Mouse (Mus musculus) neural tube, embryonic 14.5 days (tissue): ENCODE measurements around the gene Klhl25. TPM values are rescaled to one million over a fixed set of nuclear protein-coding genes. Genes with fewer than 3 reads are reported as not detected.
"Not testable (repeated sequence)": the region's sequence is repeated elsewhere in the genome, so short reads cannot be mapped to it uniquely, and the experiment has no call there.

Experiments used
- ATAC-seq: fragments of 200-750 bp; cut with Nextera tagmentation; 2 replicates; pipeline ENCODE4 v1.8.0; 2017; ENCODE audit warnings: low read depth, mild to moderate bottlenecking, moderate TSS enrichment, moderate library complexity
- H3K27ac ChIP-seq: fragments of 300-500 bp; sonication (generic); 2 replicates; pipeline ENCODE4 v1.5.1; 2014; ENCODE audit warnings: low read depth, mild to moderate bottlenecking, control low read depth, low read length, moderate library complexity, mixed read lengths
- H3K27me3 ChIP-seq: fragments of 300-500 bp; sonication (generic); 2 replicates; pipeline ENCODE4 v1.6.1; 2014; ENCODE audit warnings: low read length; ENCODE audit not compliant: control insufficient read depth, insufficient read depth
- H3K36me3 ChIP-seq: fragments of 300-500 bp; sonication (generic); 2 replicates; pipeline ENCODE4 v1.6.1; 2014; ENCODE audit warnings: low read length, mixed read lengths; ENCODE audit not compliant: control insufficient read depth, insufficient read depth
- H3K4me1 ChIP-seq: fragments of 300-500 bp; sonication (generic); 2 replicates; pipeline ENCODE4 v1.6.1; 2014; ENCODE audit warnings: low read length; ENCODE audit not compliant: control insufficient read depth, insufficient read depth
- H3K4me2 ChIP-seq: fragments of 300-500 bp; sonication (generic); 2 replicates; pipeline ENCODE4 v1.6.1; 2014; ENCODE audit warnings: mild to moderate bottlenecking, low read depth, low read length, control low read depth
- H3K4me3 ChIP-seq: fragments of 300-500 bp; sonication (generic); 2 replicates; pipeline ENCODE4 v1.5.1; 2014; ENCODE audit warnings: low read depth, low read length, control low read depth, mixed read lengths
- H3K9ac ChIP-seq: fragments of 300-500 bp; sonication (generic); replicated peaks from 2 replicates; pipeline ENCODE4 v1.6.1; 2014; ENCODE audit warnings: low read depth, mild to moderate bottlenecking, control low read depth, low read length, mixed read lengths
- H3K9me3 ChIP-seq: fragments of 300-500 bp; sonication (generic); 2 replicates; pipeline ENCODE4 v1.6.1; 2016; ENCODE audit warnings: low read length; ENCODE audit not compliant: control insufficient read depth
- WGBS: fragments of 180-500 bp; shearing (Covaris S2); extraction: QIAGEN DNeasy Blood & Tissue Kit; methylation state at CpG from one replicate; pipeline ENCODE4 v1.1.7; 2014; 5-methylcytosine and 5-hydroxymethylcytosine counted together
- polyA plus RNA-seq: library from polyadenylated mRNA; unstranded; fragments of >200 nt; fragmentation: Nextera tagmentation; extraction: Ambion mirVana; gene quantifications from 2 replicates; pipeline ENCODE4 v1.2.1, GENCODE M21; 2014

Klhl25 gene
- polyA plus RNA-seq, 1 experiment from 2014 or later, result 22.1 TPM

DNA sequence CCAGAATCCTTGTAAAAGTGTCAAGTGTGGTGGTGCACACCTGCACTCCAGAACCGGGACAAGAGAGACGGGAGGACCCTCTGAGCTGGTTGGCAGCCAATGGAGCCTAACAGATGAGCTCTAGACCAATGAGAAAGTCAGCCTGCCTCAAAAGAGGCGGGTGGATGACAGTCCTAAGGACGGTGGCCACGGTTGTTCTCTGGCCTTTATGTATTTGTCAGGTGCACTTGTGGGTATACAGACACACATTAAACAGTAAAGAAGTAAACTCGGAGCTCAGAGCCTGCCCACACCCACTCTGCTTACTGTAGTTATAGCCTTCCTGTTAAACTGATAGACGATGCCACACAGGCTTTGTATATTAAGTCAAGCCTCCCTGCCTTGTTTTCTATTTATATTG, 27.4 kb upstream of the Klhl25 start:
- H3K9ac ChIP-seq, result no peak overlapping the region
- no peak overlapping the region for H3K27ac ChIP-seq
- no peaks in the 10 kb centered on the region for H3K36me3 ChIP-seq
- H3K4me3 ChIP-seq, result no peak overlapping the region
- H3K4me2 ChIP-seq, result no peak overlapping the region
- no peaks in the 10 kb centered on the region for H3K27me3 ChIP-seq
- 90% methylated on average over 7 of the region's 7 CpGs for WGBS
- no peak for ATAC-seq
- H3K4me1 ChIP-seq, result no peaks in the 10 kb centered on the region
- H3K9me3 ChIP-seq, result no peaks in the 10 kb centered on the region

DNA sequence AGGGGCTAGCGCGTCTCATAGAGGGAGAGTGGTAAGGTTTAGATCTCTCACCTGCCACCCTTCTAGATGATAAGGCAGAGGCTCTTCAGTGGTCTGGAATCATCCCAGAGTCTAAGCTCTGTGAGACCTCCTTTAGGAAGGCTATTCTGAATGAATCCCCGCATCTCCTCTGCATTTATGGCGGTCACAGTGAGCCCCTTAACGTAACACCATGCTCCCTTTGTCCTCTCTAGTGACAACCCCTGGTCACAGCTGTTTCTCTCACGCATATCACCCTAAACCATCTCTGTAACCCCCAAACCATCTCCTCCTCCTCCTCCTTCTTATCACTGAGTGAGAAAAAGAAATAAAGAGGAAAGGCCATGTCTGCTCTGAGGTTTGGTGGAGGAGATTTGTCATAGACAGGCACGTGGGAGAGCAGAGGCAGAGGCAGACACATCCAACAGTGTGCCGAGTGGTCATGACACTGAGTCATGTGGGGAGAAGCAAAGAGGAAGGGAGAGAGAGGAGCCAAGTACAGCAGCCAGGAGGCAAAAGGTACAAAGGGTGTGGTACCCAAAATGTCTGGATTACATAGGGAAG, 25.9 kb upstream of the Klhl25 start:
- Histone ChIP-seq H3K4me2 (no peak overlapping the region), H3K9me3 (no peaks in the 10 kb centered on the region), H3K27ac (no peak overlapping the region), H3K9ac (no peak overlapping the region), H3K36me3 (no peaks in the 10 kb centered on the region), H3K4me1 (no peaks in the 10 kb centered on the region), H3K27me3 (no peaks in the 10 kb centered on the region), H3K4me3 (no peak overlapping the region)
- WGBS, result 76% methylated on average over 8 of the region's 8 CpGs
- ATAC-seq, result no peak

DNA sequence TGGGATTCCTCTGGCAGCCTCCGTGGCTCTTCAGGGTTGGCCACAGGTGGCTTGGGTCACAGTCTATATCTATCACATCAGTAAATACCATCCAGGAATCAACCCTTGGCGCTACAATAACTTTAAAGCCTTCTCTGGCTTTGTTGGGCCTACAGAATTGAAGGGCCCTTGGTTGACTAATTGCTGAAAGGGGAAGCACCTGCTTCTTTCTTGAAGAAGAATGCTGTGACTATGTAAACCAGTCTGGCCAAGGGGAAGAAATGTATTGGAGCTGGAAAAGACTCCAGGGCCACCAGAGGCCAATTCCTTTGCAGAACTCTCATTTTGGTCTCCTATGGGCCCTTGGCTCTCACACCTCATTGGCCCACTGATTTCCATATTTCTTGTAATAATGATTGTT, 25.0 kb upstream of the Klhl25 start:
- no peak for ATAC-seq
- H3K36me3 ChIP-seq, result no peaks in the 10 kb centered on the region
- H3K4me1 ChIP-seq, result no peaks in the 10 kb centered on the region
- H3K4me3 ChIP-seq, result no peak overlapping the region
- no peak overlapping the region for H3K27ac ChIP-seq
- 82% methylated on average over 2 of the region's 2 CpGs for WGBS
- H3K9ac ChIP-seq, result no peak overlapping the region
- no peaks in the 10 kb centered on the region for H3K9me3 ChIP-seq
- no peaks in the 10 kb centered on the region for H3K27me3 ChIP-seq
- no peak overlapping the region for H3K4me2 ChIP-seq

DNA sequence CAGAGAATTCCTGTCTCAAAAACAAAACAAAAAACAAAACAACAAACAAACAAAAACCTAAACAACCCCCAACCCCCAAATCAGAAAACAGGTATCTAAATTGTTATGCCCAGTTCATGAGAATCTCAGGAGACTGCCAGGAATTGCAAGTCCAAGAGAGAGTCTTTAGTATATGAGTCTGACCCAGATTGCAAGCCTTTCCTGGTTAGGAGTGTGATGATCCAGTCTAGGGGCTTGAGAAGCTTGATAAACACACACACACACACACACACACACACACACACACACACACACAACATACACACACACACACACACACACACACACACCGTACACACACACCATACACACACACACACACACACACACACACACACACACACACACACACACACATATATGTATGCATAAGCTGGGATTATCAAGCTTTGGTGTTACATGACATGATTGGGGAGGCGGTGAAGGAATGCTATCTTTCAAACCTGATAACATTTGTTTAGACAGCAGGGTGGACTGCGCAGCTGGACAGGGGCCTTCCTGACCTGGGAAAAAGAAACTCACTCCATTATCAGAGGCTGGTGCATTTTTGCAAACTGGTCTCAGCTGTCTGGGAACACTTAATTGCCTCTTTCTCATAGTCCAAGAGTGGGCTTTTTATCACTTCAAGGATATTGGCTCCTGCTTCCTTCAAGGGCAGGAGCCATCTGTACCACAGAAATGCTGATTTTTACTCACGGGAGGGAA, 21.6 kb upstream of the Klhl25 start:
- H3K4me1 ChIP-seq, result no peaks in the 10 kb centered on the region
- ATAC-seq, result no peak
- H3K9ac ChIP-seq, result no peak overlapping the region
- no peak overlapping the region for H3K27ac ChIP-seq
- WGBS, result 69% methylated on average over 3 of the region's 4 CpGs
- H3K4me2 ChIP-seq, result no peak overlapping the region
- H3K9me3 ChIP-seq, result no peaks in the 10 kb centered on the region
- H3K27me3 ChIP-seq, result no peaks in the 10 kb centered on the region
- no peak overlapping the region for H3K4me3 ChIP-seq
- no peaks in the 10 kb centered on the region for H3K36me3 ChIP-seq

DNA sequence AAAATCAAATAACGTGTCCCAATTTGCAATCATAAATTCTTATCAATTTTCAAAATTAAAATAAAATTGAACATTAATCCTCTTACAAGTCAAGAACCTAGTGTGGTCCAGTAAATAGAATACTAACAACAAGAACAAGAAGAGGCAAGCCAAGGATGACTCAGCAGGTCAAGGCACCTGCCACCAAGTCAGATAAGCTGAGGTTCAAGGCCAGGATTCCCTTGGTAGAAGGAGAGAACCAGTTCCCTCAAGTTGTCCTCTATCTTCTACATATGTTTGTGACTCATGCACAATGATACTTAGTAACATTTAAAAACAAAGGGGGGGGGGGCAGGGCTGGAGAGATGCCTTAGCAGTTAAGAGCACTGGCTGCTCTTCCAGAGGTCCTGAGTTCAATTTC, 20.8 kb upstream of the Klhl25 start:
- Histone ChIP-seq H3K4me1 (no peaks in the 10 kb centered on the region), H3K9ac (no peak overlapping the region), H3K27me3 (no peaks in the 10 kb centered on the region), H3K36me3 (no peaks in the 10 kb centered on the region), H3K27ac (no peak overlapping the region), H3K4me2 (no peak overlapping the region), H3K9me3 (no peaks in the 10 kb centered on the region), H3K4me3 (no peak overlapping the region)
- peak; percentile 11; the same call in 1 of the 2 replicates for ATAC-seq
- 87% methylated on average over 1 of the region's 1 CpGs for WGBS

DNA sequence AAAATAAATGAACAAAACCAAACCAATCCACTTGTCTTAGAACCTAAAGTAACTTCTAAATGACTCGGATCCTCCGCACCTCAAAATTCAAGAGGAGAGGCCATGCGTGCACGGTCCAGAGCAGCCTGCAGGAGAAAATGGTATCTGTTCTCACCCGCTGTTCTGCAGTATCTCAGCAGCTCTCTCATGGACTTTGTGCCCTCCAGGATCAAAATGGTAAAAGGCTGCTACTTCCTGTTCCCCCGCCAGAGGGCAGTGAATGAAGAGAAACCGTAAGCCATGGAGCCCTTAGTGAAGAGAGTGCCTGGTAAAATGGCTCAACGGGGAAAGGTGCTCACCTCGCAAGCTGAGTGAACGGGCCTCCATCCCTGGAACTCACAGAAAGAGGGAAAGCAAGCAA, 20.3 kb upstream of the Klhl25 start:
- Histone ChIP-seq H3K4me1 (no peaks in the 10 kb centered on the region), H3K27me3 (no peaks in the 10 kb centered on the region), H3K9ac (no peak overlapping the region), H3K4me2 (no peak overlapping the region), H3K4me3 (no peak overlapping the region), H3K36me3 (no peaks in the 10 kb centered on the region), H3K27ac (no peak overlapping the region), H3K9me3 (no peaks in the 10 kb centered on the region)
- 32% methylated on average over 10 of the region's 10 CpGs for WGBS
- peak; percentile 69; the same call in 1 of the 2 replicates for ATAC-seq

DNA sequence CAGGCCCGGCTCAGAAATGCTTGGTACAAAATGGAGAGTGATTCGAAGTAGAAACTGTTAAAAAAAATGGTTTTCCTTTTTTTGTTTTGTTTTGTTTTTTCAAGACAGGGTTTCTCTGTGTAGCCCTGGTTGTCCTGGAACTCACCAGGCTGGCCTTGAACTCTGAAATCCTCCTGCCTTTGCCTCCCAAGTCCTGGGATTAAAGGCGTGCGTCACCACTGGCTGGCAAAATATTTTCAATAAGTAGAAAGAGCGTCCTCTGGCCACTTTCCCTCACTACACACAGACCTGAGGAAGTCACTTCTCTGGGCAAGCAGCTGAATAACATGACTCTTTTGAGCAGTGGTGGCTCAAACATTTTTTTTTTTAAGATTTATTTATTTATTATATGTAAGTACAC, 19.6 kb upstream of the Klhl25 start:
- Histone ChIP-seq H3K4me3 (no peak overlapping the region), H3K27me3 (no peaks in the 10 kb centered on the region), H3K4me2 (no peak overlapping the region), H3K9ac (no peak overlapping the region), H3K27ac (no peak overlapping the region), H3K9me3 (no peaks in the 10 kb centered on the region), H3K4me1 (no peaks in the 10 kb centered on the region), H3K36me3 (no peaks in the 10 kb centered on the region)
- 92% methylated on average over 5 of the region's 5 CpGs for WGBS
- no peak for ATAC-seq

DNA sequence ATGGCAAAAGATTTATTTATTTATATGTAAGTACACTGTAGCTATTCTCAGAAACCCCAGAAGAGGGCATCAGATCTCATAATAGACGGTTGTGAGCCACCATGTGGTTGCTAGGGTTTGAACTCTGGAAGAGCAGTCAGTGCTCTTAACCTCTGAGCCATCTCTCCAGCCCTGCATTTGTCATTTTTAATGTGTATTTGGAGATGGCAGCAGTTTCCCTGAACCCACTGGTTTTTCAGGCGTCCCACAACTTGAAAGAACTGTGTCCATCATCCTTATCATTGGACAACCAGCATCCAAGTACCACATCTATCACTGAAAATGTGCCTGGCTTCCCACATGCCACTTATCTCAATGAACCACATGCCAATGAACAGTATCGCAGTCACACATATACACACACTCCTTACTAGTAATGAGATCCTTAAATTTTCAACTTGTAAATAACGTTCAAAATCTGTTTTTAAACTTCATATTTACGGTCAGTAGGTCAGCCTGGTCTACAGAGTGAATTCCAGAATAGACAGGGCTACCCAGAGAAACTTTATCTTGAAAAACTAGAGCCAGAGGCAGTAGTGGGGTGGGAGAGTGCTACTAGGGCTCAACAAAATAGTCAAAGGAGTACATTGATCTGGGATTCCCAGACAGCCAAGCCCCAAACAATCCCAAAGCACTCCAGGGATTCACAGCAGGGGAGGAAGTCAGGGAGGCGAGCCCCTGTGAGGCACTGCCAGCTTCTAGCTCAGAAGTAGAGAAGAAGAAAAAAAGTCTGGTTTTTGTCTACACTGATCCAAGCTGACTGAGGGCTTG, 17.7 kb upstream of the Klhl25 start:
- Histone ChIP-seq H3K9me3 (no peaks in the 10 kb centered on the region), H3K4me2 (no peak overlapping the region), H3K4me3 (no peak overlapping the region), H3K9ac (no peak overlapping the region), H3K27ac (no peak overlapping the region), H3K27me3 (no peaks in the 10 kb centered on the region), H3K4me1 (no peaks in the 10 kb centered on the region), H3K36me3 (no peaks in the 10 kb centered on the region)
- 73% methylated on average over 6 of the region's 6 CpGs for WGBS
- ATAC-seq, result no peak

DNA sequence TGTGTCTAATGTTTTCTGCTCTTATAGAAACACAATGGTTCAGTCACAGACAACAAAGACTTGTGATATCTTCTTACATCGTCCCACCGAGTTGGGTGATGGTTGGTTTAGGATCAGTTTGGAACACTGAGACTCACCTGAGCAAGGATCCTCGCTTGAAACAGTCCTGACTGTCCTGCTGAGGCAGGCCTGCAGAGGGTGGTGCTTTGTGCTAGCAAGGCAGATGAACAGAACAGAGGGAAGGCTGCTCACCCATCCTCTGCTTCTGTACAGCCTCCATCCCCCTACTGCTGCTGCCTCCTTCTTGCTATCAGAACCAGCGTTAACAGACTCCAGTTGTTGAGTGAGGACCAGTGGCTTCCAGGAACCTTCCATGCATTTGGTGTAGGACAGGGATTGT, 14.2 kb upstream of the Klhl25 start:
- H3K4me3 ChIP-seq, H3K4me2 ChIP-seq, H3K27me3 ChIP-seq, H3K27ac ChIP-seq, H3K9me3 ChIP-seq, H3K36me3 ChIP-seq, H3K4me1 ChIP-seq, ATAC-seq, H3K9ac ChIP-seq: not testable (repeated sequence)
- 78% methylated on average over 3 of the region's 4 CpGs for WGBS
